Mouse (Mus musculus) large intestine, adult 2 months (tissue): Measurements from ENCODE around the gene Snapin. TPM values are rescaled to one million over a fixed set of nuclear protein-coding genes. Genes with fewer than 3 reads are reported as not detected.

Experiments used
- DNase-seq: peaks from one replicate; pipeline ENCODE4 v3.0.0-alpha.2; 2012; ENCODE audit warnings: low read depth, low spot score
- WGBS: fragments of 180-500 bp; shearing (Covaris S2); methylation state at CpG from one replicate; pipeline ENCODE4 v1.1.7; 2018; 5-methylcytosine and 5-hydroxymethylcytosine counted together
- polyA plus RNA-seq: library from polyadenylated mRNA; depleted of rRNA; stranded (reverse); fragments of >200 nt; gene quantifications from 2 replicates; pipeline ENCODE4 v1.2.3, GENCODE M21; 2012; rRNA removed

Snapin gene
- polyA plus RNA-seq, 1 experiment: 13.6 TPM

- WGBS: 49% methylated on average over 7 of the region's 7 CpGs
- DNase-seq: no peak
Observed at GRCm38 (mm10) chr3:90462579-90462978, 28.3 kb downstream of the Snapin start.

DNA sequence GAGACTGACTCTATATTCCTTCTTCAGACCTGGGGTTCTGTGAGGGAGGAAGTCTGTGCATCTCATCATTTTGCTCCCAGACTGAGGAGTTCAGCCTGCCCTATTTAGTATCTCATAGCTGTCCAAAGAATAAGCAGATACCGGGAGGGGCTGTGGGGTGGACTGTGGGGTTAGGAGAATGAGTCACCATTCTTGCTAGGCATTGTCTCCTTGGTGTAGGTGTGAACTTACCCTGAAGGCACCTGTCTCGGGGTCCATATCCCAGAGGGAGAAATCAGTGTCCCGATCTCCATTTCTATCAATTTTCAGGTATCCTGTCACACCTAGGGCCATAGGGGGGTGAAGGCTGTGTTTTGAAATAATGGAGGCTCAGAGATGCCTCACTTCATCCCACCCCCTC lies 28.9 kb downstream of the Snapin start:
- DNase-seq: no peak
- WGBS: 77% methylated on average over 3 of the region's 3 CpGs

DNA sequence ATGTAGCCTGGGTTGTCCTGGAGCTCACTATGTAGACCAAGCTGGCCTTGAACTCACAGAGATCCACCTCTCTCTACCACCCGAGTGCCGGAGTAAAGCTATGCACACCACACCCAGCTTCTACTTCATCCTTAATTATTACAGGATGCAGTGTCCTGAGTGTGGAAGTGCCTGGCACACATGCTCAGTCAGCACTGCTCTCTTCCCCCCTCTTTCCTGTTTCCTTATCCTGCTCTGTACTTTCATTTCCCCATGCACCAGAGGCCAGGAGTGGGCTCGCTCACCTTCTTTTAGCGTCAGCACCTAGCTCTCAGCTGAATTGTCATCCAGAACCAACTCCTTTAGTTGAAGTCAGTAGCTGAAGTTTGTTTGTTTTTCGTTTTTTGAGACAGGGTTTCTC lies 30.5 kb downstream of the Snapin start:
- no peak for DNase-seq
- 58% methylated on average over 5 of the region's 5 CpGs for WGBS

DNA sequence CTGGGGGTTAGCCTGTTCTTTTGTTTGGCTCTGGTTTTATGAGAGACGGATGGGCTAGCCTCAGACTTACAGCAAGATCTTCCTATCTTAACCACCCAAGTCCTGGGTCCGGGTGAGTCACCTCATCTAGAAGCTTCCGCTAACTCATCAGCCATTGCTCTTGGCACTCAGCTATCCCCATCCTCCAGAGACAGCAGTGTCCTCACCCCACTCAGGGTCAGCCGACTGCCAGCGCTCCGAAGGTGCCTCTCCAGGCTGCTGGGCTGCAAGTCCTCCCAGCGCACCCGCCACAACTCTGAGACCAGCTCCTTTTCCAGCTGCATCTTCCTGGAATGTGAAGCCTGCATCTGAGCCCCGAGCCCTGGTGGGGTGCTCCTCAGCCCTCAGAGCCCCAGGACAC lies 31.1 kb downstream of the Snapin start:
- 84% methylated on average over 9 of the region's 9 CpGs for WGBS

DNA sequence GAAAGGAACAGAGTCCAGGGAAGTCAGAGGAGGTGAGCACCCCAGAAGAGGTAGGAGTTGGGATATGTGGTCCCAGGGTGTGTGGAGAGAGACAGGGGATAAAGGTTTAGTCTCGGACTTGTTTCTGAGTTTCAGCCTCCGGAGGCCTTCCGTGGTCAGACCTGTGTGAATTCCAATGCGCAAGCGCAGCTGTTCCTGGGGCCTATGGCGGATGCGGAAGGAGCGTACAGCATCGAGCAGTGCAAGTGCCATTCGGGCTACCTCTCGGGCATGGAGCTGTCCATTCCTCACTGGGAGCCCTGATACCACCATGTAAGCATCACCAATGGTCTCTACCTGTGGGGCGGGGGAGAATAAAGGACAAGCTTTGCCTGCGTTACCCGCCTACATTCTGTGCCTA lies 35.9 kb downstream of the Snapin start:
- 92% methylated on average over 14 of the region's 14 CpGs for WGBS
- no peak for DNase-seq

More for the DNA sequence above, 31.1 kb downstream of the Snapin start:
- no peak for DNase-seq

GRCm38 (mm10) chr3:90451396-90452095 lies 39.3 kb downstream of the Snapin start:
- 56% methylated on average over 10 of the region's 10 CpGs for WGBS
- no peak for DNase-seq

DNA sequence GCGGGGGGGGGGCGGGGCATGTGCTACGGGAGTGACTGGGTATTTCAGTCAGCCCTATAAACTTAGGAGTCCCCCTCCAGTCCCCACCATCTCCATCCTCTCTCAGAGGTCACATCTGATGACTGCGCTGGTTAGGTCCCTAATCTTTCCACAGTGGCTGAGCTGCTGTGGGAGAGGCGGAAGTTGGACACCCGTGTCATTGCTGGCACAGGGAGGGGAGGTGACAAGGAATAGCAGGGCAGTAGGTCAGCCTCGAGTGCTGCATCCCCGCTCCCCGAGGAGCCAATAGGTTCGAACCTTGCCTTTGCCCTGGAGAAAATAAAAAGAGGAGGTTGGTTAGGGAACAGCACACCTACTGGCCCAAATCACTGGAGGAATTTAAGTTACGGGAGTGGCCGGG lies 40.0 kb downstream of the Snapin start:
- WGBS: 23% methylated on average over 12 of the region's 12 CpGs

GRCm38 (mm10) chr3:90448626-90449025 lies 42.2 kb downstream of the Snapin start:
- DNase-seq: no peak
- WGBS: 85% methylated on average over 6 of the region's 6 CpGs

More for the DNA sequence above, 40.0 kb downstream of the Snapin start:
- DNase-seq: no peak

GRCm38 (mm10) chr3:90447123-90447494 lies 43.7 kb downstream of the Snapin start:
- 79% methylated on average over 7 of the region's 7 CpGs for WGBS
- DNase-seq: no peak

GRCm38 (mm10) chr3:90446389-90447122 lies 44.3 kb downstream of the Snapin start:
- 15% methylated on average over 17 of the region's 17 CpGs for WGBS
- no peak for DNase-seq

GRCm38 (mm10) chr3:90445417-90446200 lies 45.2 kb downstream of the Snapin start:
- WGBS: 80% methylated on average over 11 of the region's 11 CpGs
- no peak for DNase-seq

GRCm38 (mm10) chr3:90443977-90444376 lies 46.9 kb downstream of the Snapin start:
- DNase-seq: no peak
- 88% methylated on average over 3 of the region's 3 CpGs for WGBS

- DNase-seq: no peak
- WGBS: 72% methylated on average over 2 of the region's 2 CpGs
Observed at GRCm38 (mm10) chr3:90440756-90441155, 50.1 kb downstream of the Snapin start.

Other genes with a start within 250 kb of the Snapin start
- gene Creb3l4, start 247.5 kb downstream of the Snapin start, polyA plus RNA-seq: 13.6 and 18.6 TPM in 2 replicates
- gene Slc39a1, start 242.9 kb downstream of the Snapin start, polyA plus RNA-seq: 76.1 and 83.3 TPM in 2 replicates
- 25.7 and 33.4 TPM in 2 replicates for gene Crtc2, start 236.9 kb downstream of the Snapin start, polyA plus RNA-seq
- gene Dennd4b, start 225.8 kb downstream of the Snapin start, polyA plus RNA-seq: 7.6 and 12.7 TPM in 2 replicates
- 7.7 and 13.4 TPM in 2 replicates for gene Gatad2b, start 197.9 kb downstream of the Snapin start, polyA plus RNA-seq
- gene Slc27a3, start 101.1 kb downstream of the Snapin start, polyA plus RNA-seq: 4.6 and 5.9 TPM in 2 replicates
- 28.7 and 32.2 TPM in 2 replicates for gene Ints3, start 57.4 kb downstream of the Snapin start, polyA plus RNA-seq
- gene Npr1, start 25.2 kb downstream of the Snapin start, polyA plus RNA-seq: 6.1 and 10.1 TPM in 2 replicates
- 21.4 and 23.6 TPM in 2 replicates for gene Ilf2, start 14.9 kb downstream of the Snapin start, polyA plus RNA-seq
- 35.2 and 38.0 TPM in 2 replicates for gene Chtop, start 18.5 kb upstream of the Snapin start, polyA plus RNA-seq
- gene S100a1, start 23.4 kb upstream of the Snapin start, polyA plus RNA-seq: 44.1 and 52.5 TPM in 2 replicates
- gene S100a13, start 23.4 kb upstream of the Snapin start, polyA plus RNA-seq: 36.9 and 50.0 TPM in 2 replicates
- 5.5 and 6.4 TPM in 2 replicates for gene S100a14, start 35.8 kb upstream of the Snapin start, polyA plus RNA-seq
- gene S100a16, start 46.2 kb upstream of the Snapin start, polyA plus RNA-seq: 75.2 and 122 TPM in 2 replicates
- gene S100a3, start 69.5 kb upstream of the Snapin start, polyA plus RNA-seq: 0.76 TPM in 1 of 2 replicates, not detected in the other
- gene S100a2, start 99.2 kb upstream of the Snapin start, polyA plus RNA-seq: not detected in 2 replicates
- not detected in 2 replicates for gene Gm42674, start 110.9 kb upstream of the Snapin start, polyA plus RNA-seq
- 8.3 and 8.7 TPM in 2 replicates for gene S100a4, start 112.7 kb upstream of the Snapin start, polyA plus RNA-seq
- gene S100a5, start 117.5 kb upstream of the Snapin start, polyA plus RNA-seq: not detected in 2 replicates
- 345 and 383 TPM in 2 replicates for gene S100a6, start 121.8 kb upstream of the Snapin start, polyA plus RNA-seq
- 0.11 and 0.14 TPM in 2 replicates for gene S100a7a, start 163.0 kb upstream of the Snapin start, polyA plus RNA-seq
- 0.97 TPM in 1 of 2 replicates, not detected in the other for gene S100a8, start 177.9 kb upstream of the Snapin start, polyA plus RNA-seq
- gene S100a9, start 204.7 kb upstream of the Snapin start, polyA plus RNA-seq: 0.63 and 0.80 TPM in 2 replicates
- gene Pglyrp4, start 235.9 kb upstream of the Snapin start, polyA plus RNA-seq: not detected in 2 replicates